Mouse (Mus musculus): ENCODE results near the gene Adat3.

Adat3 gene

DNA sequence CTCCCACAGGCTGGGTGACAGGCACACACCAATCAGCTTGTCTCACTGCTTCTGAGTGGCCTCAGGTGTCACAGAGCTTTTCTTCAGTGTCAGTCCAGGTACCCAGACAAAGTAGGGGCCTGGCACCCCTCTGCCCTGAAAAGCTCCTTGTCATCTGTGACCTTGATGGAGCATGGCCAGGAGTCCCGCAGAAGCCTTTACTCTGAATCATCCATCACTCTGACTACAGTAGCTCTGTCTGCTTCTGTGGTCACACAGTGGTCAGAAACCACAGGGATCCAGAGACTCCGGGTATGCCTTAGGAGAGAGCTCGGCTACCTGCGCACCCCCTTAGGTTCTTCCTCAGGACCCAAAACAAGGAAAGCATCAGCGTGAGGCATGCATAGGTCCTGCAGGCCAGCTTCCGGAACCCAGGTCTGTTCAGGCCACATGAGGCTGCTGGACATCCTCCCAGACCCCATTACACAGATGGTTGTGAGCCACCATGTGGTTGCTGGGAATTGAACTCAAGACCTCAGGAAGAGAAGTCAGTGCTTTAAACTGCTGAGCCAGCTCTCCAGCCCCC is 50.6 kb downstream of the Adat3 start:
- DNase-seq (ENCODE audit: low spot score in 2 of 2): no peak

- DNase-seq (ENCODE audit: low spot score in 2 of 2): no peak
Measured at GRCm38 (mm10) chr10:80654866-80655265, 52.2 kb downstream of the Adat3 start.

GRCm38 (mm10) chr10:80655406-80656129 is 52.9 kb downstream of the Adat3 start:
- no peak for DNase-seq (ENCODE audit: low spot score in 2 of 2)

DNA sequence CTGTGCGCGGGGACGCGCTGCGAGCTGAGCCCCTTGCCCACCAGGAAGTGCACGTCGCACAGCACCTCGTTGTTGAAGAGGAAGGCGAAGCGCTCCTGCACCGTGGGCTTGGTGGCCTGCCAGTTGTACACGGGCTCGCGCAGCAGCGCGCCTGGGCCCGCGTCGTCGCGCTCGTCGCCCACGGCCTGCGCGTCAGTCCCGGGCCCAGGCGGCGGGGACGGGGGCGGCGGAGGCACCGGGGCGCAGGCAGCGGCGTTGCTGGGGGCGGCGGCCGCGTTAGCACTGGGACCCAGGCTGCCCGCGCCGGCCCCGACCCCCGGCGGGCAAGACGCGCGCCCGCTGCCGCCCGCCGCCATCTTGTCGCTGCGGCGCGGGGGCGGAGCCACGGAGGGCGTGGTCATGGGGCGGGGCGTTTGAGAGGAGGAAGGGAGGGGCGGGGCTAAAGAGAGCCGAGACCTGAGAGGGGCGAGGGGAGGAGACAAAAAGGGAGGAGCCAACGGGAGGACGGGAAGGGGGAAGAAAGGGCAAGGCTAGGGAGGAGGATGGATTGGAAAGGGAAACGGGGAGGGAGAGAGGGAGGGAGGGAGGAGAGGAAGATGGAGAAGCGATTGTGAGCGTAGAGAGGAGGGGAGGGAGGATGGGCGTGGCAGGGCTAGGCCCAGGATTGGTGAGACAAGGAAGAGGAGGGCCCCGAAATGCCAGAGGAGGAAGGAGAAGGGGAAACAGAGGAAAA is 53.6 kb downstream of the Adat3 start:
- peak; percentile 90 to 94 for DNase-seq (ENCODE audit: low spot score in 2 of 2)

GRCm38 (mm10) chr10:80656863-80657623 is 54.4 kb downstream of the Adat3 start, which contains the start of gene Btbd2:
TSS of gene Btbd2 (minus strand) at chr10:80657071.
- DNase-seq (ENCODE audit: low spot score in 2 of 2): no peak

Measured in right cerebral cortex, postnatal 36 days (tissue).